Mouse (Mus musculus): ENCODE measurements at regions not wholly inside any gene's neighbourhood (a gene's known extent, or its start where the extent isn't known, plus 50 kb on each side); places are given as distances from the start of the nearest gene placed in this dataset.

- no peak for DNase-seq
- intact Hi-C loops (cut with DNase I): no loop called here
Measured at GRCm38 (mm10) chr2:9587389-9587788, 293.7 kb upstream of the 4930412O13Rik start.

DNA sequence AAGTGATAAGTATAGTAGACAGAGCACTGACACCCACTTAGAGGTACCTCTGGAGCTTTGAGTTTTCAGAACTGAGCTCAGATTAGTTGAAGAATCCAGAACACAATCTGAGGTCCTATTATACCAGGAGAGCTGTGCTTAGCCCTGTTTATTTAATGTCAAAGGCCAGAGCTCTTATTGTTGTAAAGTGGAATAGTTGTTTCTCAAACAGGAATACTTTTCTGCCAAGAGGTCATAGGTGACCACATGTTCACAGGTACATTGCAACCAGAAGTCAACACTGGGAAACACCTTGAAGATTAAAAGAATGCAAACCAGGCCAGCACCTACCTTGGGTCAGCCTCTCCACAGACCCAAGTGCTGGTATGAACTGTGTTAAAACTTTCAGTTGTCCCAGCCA lies 291.9 kb upstream of the 4930412O13Rik start:
- no peak for DNase-seq
- intact Hi-C loops (cut with DNase I): no loop called here

GRCm38 (mm10) chr2:9592531-9592930 lies 288.5 kb upstream of the 4930412O13Rik start:
- no peak for DNase-seq
- intact Hi-C loops (cut with DNase I): no loop called here

GRCm38 (mm10) chr2:9593931-9594330 lies 287.1 kb upstream of the 4930412O13Rik start:
- intact Hi-C loops (cut with DNase I): no loop called here
- DNase-seq: no peak

DNA sequence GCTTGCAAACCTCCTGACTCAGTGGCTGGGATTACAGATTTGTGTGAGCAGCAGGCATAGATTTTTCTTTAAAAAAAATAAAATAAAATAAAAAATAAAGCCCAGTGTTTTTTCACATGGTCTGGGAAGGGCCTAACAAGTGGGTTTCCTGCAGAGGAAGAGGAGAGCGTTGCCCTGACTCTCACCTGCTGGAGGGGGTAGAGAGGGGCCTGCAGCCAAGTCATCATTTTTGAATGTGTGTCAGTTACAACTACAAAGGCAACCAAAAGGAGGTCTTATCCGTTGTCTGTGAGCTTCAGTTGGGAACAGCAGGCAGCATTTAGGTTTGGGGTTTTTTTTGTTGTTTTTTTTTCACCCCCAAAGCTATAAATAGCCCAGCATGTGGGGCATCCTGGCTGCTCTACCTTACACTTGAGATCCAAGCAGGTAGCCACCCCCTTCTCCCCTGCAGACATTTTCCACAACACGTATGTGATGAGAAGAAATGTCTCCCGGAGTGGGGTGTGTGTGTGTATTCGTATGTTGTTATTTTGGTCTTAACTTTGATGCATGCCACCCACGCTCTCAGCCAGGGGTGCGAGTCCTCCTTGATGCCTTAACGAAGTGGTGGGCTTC lies 285.7 kb upstream of the 4930412O13Rik start:
- no peak for DNase-seq
- intact Hi-C loops (cut with DNase I): no loop called here

DNA sequence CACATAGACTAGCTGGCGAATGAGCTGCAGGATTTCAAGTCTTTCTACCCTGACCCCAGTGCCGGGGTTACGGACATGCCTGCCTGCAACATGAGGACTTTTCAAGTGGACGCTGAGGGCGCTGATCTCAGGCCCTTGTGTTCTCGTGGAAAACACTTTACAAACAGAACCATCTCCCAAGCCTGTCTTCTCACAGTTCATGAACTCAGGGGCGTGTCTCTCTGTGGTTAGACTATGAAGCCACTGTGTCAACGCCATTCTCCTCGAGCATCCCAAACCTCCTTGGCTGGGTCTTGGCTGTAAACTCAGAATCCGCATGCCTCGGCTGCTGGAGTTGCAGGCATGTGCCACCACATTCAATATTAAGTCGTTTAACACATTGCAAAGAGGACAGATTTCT lies 284.9 kb upstream of the 4930412O13Rik start:
- DNase-seq: no peak
- intact Hi-C loops (cut with DNase I): no loop called here

GRCm38 (mm10) chr2:9604984-9605383 lies 276.1 kb upstream of the 4930412O13Rik start:
- DNase-seq: no peak
- intact Hi-C loops (cut with DNase I): no loop called here

- no peak for DNase-seq
- intact Hi-C loops (cut with DNase I): no loop called here
Measured at GRCm38 (mm10) chr2:9607547-9607946, 273.5 kb upstream of the 4930412O13Rik start.

- no peak for DNase-seq
- intact Hi-C loops (cut with DNase I): no loop called here
Measured at GRCm38 (mm10) chr2:9614415-9614814, 266.6 kb upstream of the 4930412O13Rik start.

DNA sequence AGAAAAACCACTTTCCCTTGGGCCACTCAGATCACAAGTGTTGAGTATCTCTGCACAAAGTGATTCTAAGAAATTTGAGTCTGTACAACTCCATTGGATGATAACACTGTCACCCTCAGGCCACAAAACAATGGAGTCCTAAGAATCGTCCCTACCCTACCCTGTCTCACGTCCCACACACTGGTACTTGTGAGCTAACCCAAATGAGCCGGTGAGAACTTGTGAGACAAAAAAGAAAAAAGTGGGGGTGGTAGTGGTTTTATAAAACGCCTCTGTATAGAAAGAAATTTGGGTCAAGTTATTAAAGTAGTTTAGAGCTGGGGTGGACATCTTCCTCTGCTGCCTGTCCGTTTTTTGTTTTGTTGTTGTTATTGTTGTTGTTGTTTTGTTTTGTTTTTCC lies 264.8 kb upstream of the 4930412O13Rik start:
- no peak for DNase-seq
- intact Hi-C loops (cut with DNase I): no loop called here

- intact Hi-C loops (cut with DNase I): no loop called here
Measured at GRCm38 (mm10) chr2:9620303-9621244, 260.5 kb upstream of the 4930412O13Rik start.

GRCm38 (mm10) chr2:9623702-9624101 lies 257.4 kb upstream of the 4930412O13Rik start:
- DNase-seq: no peak
- intact Hi-C loops (cut with DNase I): no loop called here

More at GRCm38 (mm10) chr2:9620303-9621244, 260.5 kb upstream of the 4930412O13Rik start:
- DNase-seq: peak; percentile 27 to 58

- intact Hi-C loops (cut with DNase I): no loop called here
- DNase-seq: no peak
Measured at GRCm38 (mm10) chr2:9628026-9628425, 253.0 kb upstream of the 4930412O13Rik start.

DNA sequence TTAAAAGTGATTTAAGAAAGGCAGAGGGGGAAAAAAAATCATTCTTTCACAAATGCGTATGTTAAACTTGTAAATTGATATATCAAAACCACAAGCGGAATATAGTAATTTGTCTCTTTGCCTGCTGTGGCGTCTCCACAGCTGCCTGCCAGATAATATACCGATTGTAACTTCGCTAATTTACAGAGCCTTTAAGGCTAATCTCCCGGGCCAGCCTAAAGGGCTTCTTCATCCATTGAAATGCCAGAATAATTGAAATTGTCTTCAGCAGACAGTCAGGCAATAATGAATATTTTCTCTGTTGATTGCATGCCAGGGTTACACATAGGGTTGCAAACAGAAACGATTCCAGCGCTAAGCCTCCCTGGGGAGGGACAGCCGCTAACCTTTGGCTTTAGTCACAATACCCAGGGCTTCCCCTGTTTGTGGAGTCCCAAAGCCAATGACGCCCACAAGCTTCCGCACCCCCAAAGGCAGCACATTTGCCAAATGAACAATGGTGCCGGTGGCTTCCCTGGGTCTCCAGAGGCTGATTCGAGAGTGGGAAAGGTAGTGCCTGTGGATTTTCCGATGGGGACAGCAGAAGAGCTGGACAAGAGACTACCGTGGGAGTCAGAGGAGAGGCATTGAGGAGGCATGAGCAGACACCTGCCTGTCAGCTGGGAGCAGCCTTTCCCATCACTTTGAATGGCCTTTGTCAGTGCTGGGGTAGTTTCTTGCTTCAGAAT lies 248.2 kb upstream of the 4930412O13Rik start:
- intact Hi-C loops (cut with DNase I): no loop called here
- DNase-seq: peak; percentile 22 to 30

DNA sequence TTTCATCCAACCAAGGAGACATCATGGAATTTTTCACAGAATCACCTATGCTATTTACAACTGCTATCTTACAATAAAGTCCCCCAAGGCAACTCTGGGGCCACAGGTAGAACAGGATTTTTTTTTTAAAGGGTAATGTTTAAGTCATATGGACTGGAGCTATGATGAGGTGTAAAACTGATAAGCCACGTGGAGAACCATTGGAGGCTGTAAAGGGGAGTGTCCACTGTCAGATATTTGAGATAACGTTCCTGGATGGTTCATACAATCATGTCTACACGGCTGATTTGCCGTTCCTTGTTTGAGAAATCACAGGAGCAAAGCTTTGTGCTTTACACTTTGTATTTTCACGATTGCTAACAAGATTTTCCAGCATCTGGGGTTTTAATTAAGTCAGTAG lies 241.8 kb upstream of the 4930412O13Rik start:
- intact Hi-C loops (cut with DNase I): no loop called here
- DNase-seq: no peak

- intact Hi-C loops (cut with DNase I): no loop called here
- DNase-seq: no peak
Measured at GRCm38 (mm10) chr2:9641629-9642028, 239.4 kb upstream of the 4930412O13Rik start.

DNA sequence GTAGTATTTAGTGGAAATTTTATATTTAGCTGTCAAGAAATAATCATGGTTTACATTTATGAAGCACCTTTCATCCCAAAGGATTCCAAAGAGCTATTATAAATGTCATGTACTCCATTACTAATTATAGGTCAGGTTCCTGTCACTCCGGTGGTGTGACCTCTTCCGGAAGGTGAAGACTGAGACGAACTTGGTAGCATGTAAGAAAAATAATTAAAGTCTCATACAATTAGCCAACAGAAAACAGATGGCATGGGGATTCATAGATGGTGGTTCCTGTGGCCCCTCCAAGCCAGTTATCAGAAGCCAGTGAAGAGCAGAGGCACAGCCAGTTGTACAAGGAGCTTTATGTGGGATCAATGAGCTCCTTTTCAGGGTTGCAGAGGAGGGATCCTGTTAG lies 238.6 kb upstream of the 4930412O13Rik start:
- intact Hi-C loops (cut with DNase I): no loop called here

DNA sequence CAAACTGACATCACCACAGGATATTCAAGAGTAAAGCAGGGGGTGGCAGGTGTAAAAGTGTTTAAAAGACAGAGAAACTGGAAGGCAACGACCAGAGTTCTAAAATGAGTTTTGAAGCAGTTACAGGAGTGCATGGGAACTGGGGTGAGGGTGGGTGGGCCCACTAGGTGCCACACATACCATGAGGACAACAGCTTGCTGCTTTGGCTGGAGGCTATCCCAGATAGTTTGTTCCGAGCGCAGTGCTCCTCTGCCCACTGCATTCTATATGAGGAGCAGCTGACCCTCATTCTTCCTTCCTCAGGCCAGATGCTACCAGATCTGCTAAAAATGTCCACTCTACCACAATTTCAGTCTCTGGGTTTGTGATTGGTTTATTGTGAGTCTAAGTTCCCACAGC lies 234.6 kb upstream of the 4930412O13Rik start:
- intact Hi-C loops (cut with DNase I): no loop called here
- DNase-seq: no peak

More for the DNA sequence above, 238.6 kb upstream of the 4930412O13Rik start:
- no peak for DNase-seq

DNA sequence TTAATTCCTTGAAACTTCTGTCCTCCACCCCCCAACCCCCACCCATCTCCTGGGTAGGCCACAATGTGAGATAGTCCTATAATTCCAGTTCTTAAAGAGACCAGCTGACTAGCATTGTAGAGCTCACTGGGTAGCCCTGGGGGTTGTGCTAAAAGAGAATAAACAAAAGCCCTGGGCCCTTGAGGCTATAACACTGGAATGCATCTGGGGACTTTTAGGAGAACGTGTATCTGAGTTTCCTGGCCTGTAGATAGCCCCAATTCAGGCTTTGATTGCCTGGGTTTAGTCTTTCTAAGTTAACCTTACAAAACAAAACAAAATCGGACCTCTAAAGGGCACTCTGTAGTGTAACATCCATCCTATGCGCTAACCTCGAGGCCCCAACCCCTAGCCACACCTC lies 234.1 kb upstream of the 4930412O13Rik start:
- DNase-seq: no peak
- intact Hi-C loops (cut with DNase I): no loop called here

GRCm38 (mm10) chr2:9650082-9650481 lies 231.0 kb upstream of the 4930412O13Rik start:
- no peak for DNase-seq
- intact Hi-C loops (cut with DNase I): no loop called here

DNA sequence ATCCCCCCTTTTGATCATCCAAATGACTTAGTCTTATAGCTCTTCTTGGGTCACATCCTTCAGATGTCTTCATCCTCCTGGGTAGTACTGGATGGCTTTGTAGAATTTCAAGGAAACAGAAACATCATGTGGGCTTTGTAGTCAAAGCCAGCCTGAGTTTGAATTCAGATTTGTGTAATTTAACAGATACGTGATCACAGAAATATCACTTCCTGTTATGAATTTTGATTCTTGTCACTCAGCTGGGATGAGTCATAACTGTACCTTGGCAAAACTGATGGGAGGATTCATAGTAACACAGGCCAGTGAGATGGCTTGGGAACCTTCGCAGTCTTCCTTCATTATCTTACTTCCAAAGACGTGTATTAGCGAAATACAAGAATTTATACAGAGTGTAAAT lies 222.2 kb upstream of the 4930412O13Rik start:
- DNase-seq: no peak
- intact Hi-C loops (cut with DNase I): no loop called here
